Mouse (Mus musculus) testis, adult 10 weeks (tissue): Measurements from ENCODE around the gene Gm5726. TPM values are rescaled to one million over a fixed set of nuclear protein-coding genes. Genes with fewer than 3 reads are reported as not detected.

Experiments used
- polyA plus RNA-seq: library from polyadenylated mRNA; stranded (reverse); fragments of 350-450 nt; fragmentation: Illumina TruSeq; extraction: RNeasy Lipid Tissue Mini Kit (QIAGEN cat#74804); gene quantifications from one replicate; pipeline ENCODE4 v1.2.3, GENCODE M21; 2014; ENCODE audit warnings: low read depth, low replicate concordance

Gm5726 gene
- polyA plus RNA-seq: not detected

GRCm38 (mm10) chr7:20545657-20546056 lies at the start of gene Gm5726:
Gm5726 (minus strand) TSS chr7:20545757.

DNA sequence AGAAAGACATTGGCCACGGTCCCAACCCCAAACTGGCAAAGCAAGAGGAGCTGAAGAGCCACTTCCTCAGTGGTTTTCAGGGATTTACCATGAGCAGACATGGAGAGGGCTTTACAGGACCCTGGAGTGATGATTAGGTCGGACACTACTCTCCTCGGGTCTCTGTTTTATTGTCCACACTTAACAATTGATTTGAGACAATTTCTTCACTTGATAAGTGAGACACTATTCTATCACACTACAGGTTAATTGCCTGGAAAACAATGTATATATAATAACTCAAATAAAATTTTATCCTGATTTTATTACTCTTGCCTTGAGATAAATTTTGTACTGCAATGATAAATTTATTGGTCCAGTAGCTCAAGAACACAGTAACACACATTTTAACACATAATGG lies 30.6 kb upstream of the Gm5726 start, which contains the start of gene Gm4141:
Gene Gm4141, minus strand, starts transcription at position 101 of the 400 bp plus-strand sequence.

GRCm38 (mm10) chr7:20533537-20533936 lies 12.0 kb downstream of the Gm5726 start, which contains the start of gene Vmn1r104:
Vmn1r104 (plus strand) TSS chr7:20533837.

DNA sequence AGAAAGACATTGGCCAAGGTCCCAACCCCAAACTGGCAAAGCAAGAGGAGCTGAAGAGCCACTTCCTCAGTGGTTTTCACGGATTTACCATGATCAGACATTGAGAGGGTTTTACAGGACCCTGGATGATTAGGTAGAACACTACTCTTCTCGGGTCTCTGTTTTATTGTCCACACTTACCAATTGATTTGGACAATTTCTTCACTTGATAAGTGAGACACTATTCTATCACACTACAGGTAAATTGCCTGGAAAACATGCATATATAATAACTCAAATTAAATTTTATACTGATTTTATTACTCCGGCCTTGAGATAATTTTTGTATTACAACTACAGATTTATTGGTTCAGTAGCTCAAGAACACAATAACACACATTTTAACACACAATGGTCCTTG lies 35.1 kb downstream of the Gm5726 start, which contains the start of gene Vmn1r103:
Gene Vmn1r103, minus strand, starts transcription at position 101 of the 400 bp plus-strand sequence.

Other genes with a start within 250 kb of the Gm5726 start
- gene Gm4133, start 211.7 kb downstream of the Gm5726 start, polyA plus RNA-seq: not detected
- gene Gm5728, start 170.3 kb downstream of the Gm5726 start, polyA plus RNA-seq: not detected
- not detected for gene Vmn1r100, start 127.8 kb downstream of the Gm5726 start, polyA plus RNA-seq
- gene Vmn1r101, start 103.2 kb downstream of the Gm5726 start, polyA plus RNA-seq: not detected
- gene Gm10670, start 70.8 kb downstream of the Gm5726 start, polyA plus RNA-seq: not detected
- gene Vmn1r103, start 35.2 kb downstream of the Gm5726 start, polyA plus RNA-seq: not detected
- gene Vmn1r104, start 11.9 kb downstream of the Gm5726 start, polyA plus RNA-seq: not detected
- not detected for gene Gm4141, start 30.5 kb upstream of the Gm5726 start, polyA plus RNA-seq
- gene Gm4513, start 53.3 kb upstream of the Gm5726 start, polyA plus RNA-seq: 0.60 TPM
- not detected for gene Vmn1r107, start 123.2 kb upstream of the Gm5726 start, polyA plus RNA-seq
- gene Vmn1r111, start 157.5 kb upstream of the Gm5726 start, polyA plus RNA-seq: not detected
- gene Gm10668, start 184.9 kb upstream of the Gm5726 start, polyA plus RNA-seq: 0.20 TPM
- not detected for gene Vmn1r112, start 225.4 kb upstream of the Gm5726 start, polyA plus RNA-seq
- gene Vmn1r113, start 241.5 kb upstream of the Gm5726 start, polyA plus RNA-seq: not detected